Mouse (Mus musculus) cerebellum, adult 18-20 months (tissue): ENCODE data around the gene Aldh4a1.

Experiments
- DNase-seq, 2 experiments: peaks; one replicate each; pipeline ENCODE4 v3.0.0; 2021

The Aldh4a1 gene

DNA sequence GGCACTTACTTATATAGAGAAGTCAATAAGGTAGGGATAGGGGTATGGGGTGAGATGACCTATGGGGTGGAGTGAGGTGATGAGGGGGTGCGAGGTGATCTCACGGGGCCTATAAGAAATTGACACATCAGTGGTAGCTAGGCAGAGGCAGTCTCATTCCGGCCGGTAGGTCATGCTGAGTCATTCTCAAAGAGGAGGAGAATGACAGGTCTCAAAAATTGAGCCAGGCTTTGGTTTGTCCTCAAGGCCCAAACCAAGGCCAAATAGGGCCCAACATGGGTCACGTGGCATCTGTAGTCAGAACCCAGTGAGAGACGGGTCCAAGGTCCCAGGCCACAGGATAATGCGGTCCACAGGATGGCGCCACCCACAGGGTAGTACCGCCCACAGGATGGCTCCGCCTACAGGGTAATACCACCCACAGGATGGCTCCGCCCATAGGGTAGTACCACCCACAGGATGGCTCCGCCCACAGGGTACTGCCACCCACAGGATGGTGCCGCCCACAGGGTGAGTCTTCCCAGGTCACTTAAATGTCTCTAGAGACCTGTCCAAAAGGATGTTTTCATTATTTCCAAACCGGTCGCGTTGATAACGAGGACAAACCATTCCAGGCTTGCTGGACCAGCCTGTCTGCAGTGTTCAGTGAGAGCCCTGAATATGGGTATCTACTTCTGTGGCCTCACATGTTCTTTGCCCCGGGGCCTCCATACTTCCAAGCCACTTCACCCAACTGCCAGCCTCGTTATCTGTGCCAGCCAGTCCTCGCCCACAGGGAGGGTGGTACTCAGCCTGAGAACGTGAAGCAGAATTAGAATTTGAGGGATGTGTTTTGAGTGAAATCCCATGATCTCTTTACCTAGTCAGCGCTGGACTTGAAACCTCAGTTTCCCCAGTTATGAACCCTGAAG lies 61.3 kb downstream of the Aldh4a1 start:
- no peak for DNase-seq

DNA sequence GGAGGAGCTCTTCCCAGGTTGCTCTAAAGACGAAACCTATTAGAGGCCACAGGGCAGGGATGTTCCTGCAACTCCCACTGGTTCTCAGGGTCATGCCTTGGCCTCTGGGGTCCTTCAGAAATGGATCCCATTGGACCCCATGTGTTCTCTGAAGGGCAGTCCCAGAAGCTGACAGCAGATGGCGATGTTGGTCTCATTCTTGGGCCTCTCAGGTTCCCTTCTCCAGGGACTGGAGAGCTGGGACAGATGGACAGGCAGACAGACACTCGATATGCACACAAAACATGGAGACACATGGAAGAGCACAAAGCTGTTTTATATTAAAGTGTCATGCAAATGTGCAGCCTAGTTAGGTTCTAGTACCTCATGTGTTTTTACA lies 62.0 kb downstream of the Aldh4a1 start:
- peak; percentile 38 to 59 for DNase-seq

DNA sequence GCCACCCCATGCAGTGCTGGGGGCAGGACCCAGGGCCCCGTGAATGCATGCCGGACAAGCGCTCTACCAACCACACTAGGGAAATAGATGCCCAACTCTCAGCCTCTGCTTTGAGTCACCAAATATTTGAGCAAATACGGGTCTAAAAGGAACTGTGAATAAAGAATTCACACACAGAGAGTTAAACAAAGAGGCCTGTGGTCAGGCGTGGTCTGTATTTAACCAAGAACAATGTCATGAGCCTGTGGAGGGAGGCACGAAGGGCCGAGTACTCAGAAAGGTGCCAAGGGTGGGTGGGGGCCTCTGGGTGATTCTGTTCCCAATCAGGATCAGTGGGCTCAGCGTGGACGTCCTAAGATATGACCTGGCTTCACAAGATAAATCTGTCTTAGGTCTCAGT lies 65.4 kb downstream of the Aldh4a1 start:
- DNase-seq: no peak

DNA sequence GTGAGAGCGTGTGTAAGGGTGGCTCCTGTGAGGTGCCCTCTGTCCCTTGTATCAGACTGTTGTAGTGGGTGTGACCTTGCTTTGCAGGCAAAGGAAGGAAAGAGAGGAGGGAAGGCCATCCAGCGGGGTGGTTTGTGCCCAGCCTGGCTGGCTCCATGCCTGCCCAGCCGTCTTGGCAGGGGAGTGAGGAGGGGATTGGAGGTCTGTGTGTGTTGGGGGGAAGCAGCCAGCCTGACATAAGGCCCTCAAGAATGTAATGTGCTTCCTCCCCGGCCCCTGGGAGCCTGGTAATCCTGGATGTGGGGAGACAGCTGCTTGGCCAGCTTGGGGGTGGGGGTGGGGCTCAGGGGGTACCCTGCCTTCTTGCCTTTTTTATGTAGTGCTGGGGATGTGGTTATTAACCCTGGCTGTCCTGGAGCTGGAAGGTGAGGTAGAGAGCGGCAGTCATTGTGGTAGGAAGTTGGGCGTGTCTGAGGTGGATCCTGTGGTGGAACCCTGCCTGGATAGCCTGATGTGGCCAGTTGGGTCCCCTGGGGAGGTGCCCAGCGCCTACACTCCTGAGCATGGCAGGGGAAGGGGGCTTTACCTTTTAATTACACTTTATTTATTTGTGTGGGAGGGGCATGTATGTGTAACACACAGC lies 67.1 kb downstream of the Aldh4a1 start:
- no peak for DNase-seq

DNA sequence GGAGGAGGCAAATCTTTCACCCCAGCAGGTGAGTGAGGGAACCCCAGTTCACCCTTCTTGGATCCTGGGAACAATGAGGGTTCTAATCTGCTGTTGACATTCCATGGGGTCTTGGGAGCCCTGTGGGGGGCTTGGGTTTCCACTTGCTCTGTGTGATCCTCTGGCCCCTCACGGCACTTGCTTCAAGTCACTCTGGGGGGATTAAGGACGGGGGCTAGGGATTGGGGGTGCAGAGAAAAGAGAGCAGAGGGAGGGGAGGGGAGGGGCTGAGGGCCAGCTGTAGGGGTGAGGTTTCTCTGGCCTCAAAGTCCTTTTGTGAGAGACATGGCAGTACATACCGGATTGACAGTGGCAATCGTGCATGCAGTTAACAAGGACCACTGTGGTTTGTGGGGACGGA lies 70.6 kb downstream of the Aldh4a1 start:
- no peak for DNase-seq

DNA sequence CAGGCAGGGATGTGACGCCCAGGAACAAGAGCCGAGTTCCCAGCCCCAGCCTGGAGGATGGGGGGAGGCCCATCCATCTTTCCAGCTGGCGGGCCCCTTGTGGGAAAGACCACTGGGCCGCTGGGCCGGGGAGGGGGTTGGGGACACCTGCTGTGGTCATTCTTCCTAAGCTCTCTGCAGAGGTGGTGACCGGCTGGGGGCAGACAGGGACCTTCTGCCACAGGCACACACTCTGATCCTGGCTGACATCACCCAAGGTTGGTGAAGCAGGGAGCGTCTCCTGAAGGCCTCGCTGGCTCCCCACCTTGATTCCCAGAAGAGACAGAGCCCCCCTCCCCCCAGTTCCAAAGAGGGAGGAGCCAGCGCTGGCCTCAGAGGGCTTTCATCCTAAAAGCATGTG lies 75.1 kb downstream of the Aldh4a1 start:
- no peak for DNase-seq

DNA sequence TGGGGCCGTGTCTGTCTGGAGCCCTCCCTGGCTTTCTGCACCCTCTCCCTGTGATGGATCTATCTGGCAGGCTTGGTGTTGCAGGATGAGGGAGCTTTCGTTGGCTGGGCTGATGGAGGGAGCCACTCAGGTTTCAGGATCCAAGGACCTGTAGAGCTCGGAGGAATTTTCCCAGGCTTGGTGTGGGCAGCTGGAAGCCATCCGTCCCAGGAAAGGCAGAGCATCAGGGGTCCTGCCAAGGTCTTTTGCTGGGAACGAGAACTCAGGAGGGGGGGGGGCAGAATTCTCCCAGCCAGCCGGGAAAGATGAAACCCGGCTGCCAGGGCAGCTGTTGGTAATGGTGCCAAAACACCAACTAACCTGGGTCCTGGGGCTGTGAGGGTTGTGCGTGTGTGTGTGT lies 75.9 kb downstream of the Aldh4a1 start:
- no peak for DNase-seq
